Mouse (Mus musculus) neural tube, embryonic 14.5 days (tissue): ENCODE results near the gene Relt. TPM values are rescaled to one million over a fixed set of nuclear protein-coding genes. Genes with fewer than 3 reads are reported as not detected.
"Not testable (repeated sequence)": the region's sequence is repeated elsewhere in the genome, so short reads cannot be mapped to it uniquely, and the experiment has no call there.

ENCODE experiments used
- ATAC-seq: fragments of 200-750 bp; cut with Nextera tagmentation; 2 replicates; pipeline ENCODE4 v1.8.0; 2017; ENCODE audit warnings: low read depth, mild to moderate bottlenecking, moderate TSS enrichment, moderate library complexity
- H3K27ac ChIP-seq: fragments of 300-500 bp; sonication (generic); 2 replicates; pipeline ENCODE4 v1.5.1; 2014; ENCODE audit warnings: low read depth, mild to moderate bottlenecking, control low read depth, low read length, moderate library complexity, mixed read lengths
- H3K27me3 ChIP-seq: fragments of 300-500 bp; sonication (generic); 2 replicates; pipeline ENCODE4 v1.6.1; 2014; ENCODE audit warnings: low read length; ENCODE audit not compliant: control insufficient read depth, insufficient read depth
- H3K36me3 ChIP-seq: fragments of 300-500 bp; sonication (generic); 2 replicates; pipeline ENCODE4 v1.6.1; 2014; ENCODE audit warnings: low read length, mixed read lengths; ENCODE audit not compliant: control insufficient read depth, insufficient read depth
- H3K4me1 ChIP-seq: fragments of 300-500 bp; sonication (generic); 2 replicates; pipeline ENCODE4 v1.6.1; 2014; ENCODE audit warnings: low read length; ENCODE audit not compliant: control insufficient read depth, insufficient read depth
- H3K4me2 ChIP-seq: fragments of 300-500 bp; sonication (generic); 2 replicates; pipeline ENCODE4 v1.6.1; 2014; ENCODE audit warnings: mild to moderate bottlenecking, low read depth, low read length, control low read depth
- H3K4me3 ChIP-seq: fragments of 300-500 bp; sonication (generic); 2 replicates; pipeline ENCODE4 v1.5.1; 2014; ENCODE audit warnings: low read depth, low read length, control low read depth, mixed read lengths
- H3K9ac ChIP-seq: fragments of 300-500 bp; sonication (generic); replicated peaks from 2 replicates; pipeline ENCODE4 v1.6.1; 2014; ENCODE audit warnings: low read depth, mild to moderate bottlenecking, control low read depth, low read length, mixed read lengths
- H3K9me3 ChIP-seq: fragments of 300-500 bp; sonication (generic); 2 replicates; pipeline ENCODE4 v1.6.1; 2016; ENCODE audit warnings: low read length; ENCODE audit not compliant: control insufficient read depth
- WGBS: fragments of 180-500 bp; shearing (Covaris S2); extraction: QIAGEN DNeasy Blood & Tissue Kit; methylation state at CpG from one replicate; pipeline ENCODE4 v1.1.7; 2014; 5-methylcytosine and 5-hydroxymethylcytosine counted together
- polyA plus RNA-seq: library from polyadenylated mRNA; unstranded; fragments of >200 nt; fragmentation: Nextera tagmentation; extraction: Ambion mirVana; gene quantifications from 2 replicates; pipeline ENCODE4 v1.2.1, GENCODE M21; 2014

Relt gene
- polyA plus RNA-seq, 1 experiment from 2014 or later = 4.1 TPM

- no peak overlapping the region for H3K4me2 ChIP-seq
- no peak overlapping the region for H3K9ac ChIP-seq
- peaks cover 15% of the 10 kb centered on the region for H3K4me1 ChIP-seq
- no peaks in the 10 kb centered on the region for H3K9me3 ChIP-seq
- 54% methylated on average over 6 of the region's 6 CpGs for WGBS
- no peak overlapping the region for H3K4me3 ChIP-seq
- no peaks in the 10 kb centered on the region for H3K36me3 ChIP-seq
- H3K27me3 ChIP-seq = no peaks in the 10 kb centered on the region
- no peak for ATAC-seq
- H3K27ac ChIP-seq = no peak overlapping the region
Measured at GRCm38 (mm10) chr7:100854137-100854814, 9.0 kb downstream of the Relt start.

- no peaks in the 10 kb centered on the region for H3K36me3 ChIP-seq
- H3K9ac ChIP-seq = no peak overlapping the region
- H3K9me3 ChIP-seq = no peaks in the 10 kb centered on the region
- H3K4me2 ChIP-seq = no peak overlapping the region
- H3K27me3 ChIP-seq = no peaks in the 10 kb centered on the region
- WGBS = 86% methylated on average over 3 of the region's 3 CpGs
- ATAC-seq = no peak
- no peak overlapping the region for H3K27ac ChIP-seq
- peaks cover 15% of the 10 kb centered on the region for H3K4me1 ChIP-seq
- no peak overlapping the region for H3K4me3 ChIP-seq
Measured at GRCm38 (mm10) chr7:100853396-100853795, 9.8 kb downstream of the Relt start.

- no peaks in the 10 kb centered on the region for H3K9me3 ChIP-seq
- ATAC-seq = no peak
- H3K4me3 ChIP-seq = no peak overlapping the region
- H3K36me3 ChIP-seq = no peaks in the 10 kb centered on the region
- H3K27me3 ChIP-seq = no peaks in the 10 kb centered on the region
- 61% methylated on average over 9 of the region's 9 CpGs for WGBS
- peak overlapping the region; percentile 39; the same call in 1 of the 2 replicates for H3K27ac ChIP-seq
- H3K4me2 ChIP-seq = no peak overlapping the region
- H3K9ac ChIP-seq = no peak overlapping the region
- peaks cover 15% of the 10 kb centered on the region for H3K4me1 ChIP-seq
Measured at GRCm38 (mm10) chr7:100851481-100852356, 11.5 kb downstream of the Relt start.

- Histone ChIP-seq H3K27me3 (no peaks in the 10 kb centered on the region), H3K4me3 (no peak overlapping the region), H3K9ac (no peak overlapping the region), H3K36me3 (no peaks in the 10 kb centered on the region), H3K27ac (no peak overlapping the region), H3K9me3 (no peaks in the 10 kb centered on the region), H3K4me1 (peaks cover 15% of the 10 kb centered on the region), H3K4me2 (no peak overlapping the region)
- WGBS = 92% methylated on average over 2 of the region's 2 CpGs
- ATAC-seq = no peak
Measured at GRCm38 (mm10) chr7:100849508-100849907, 13.7 kb downstream of the Relt start.

- no peak for ATAC-seq
- Histone ChIP-seq H3K4me3 (no peak overlapping the region), H3K27ac (no peak overlapping the region), H3K4me1 (peaks cover 15% of the 10 kb centered on the region), H3K36me3 (no peaks in the 10 kb centered on the region), H3K4me2 (no peak overlapping the region), H3K9ac (no peak overlapping the region), H3K9me3 (no peaks in the 10 kb centered on the region), H3K27me3 (no peaks in the 10 kb centered on the region)
- WGBS = 35% methylated on average over 6 of the region's 6 CpGs
Measured at GRCm38 (mm10) chr7:100848744-100849143, 14.5 kb downstream of the Relt start.

- no peaks in the 10 kb centered on the region for H3K9me3 ChIP-seq
- H3K4me2 ChIP-seq = no peak overlapping the region
- no peak overlapping the region for H3K9ac ChIP-seq
- H3K4me1 ChIP-seq = peaks cover 13% of the 10 kb centered on the region
- 92% methylated on average over 6 of the region's 6 CpGs for WGBS
- no peak overlapping the region for H3K27ac ChIP-seq
- H3K27me3 ChIP-seq = no peaks in the 10 kb centered on the region
- no peak for ATAC-seq
- H3K36me3 ChIP-seq = no peaks in the 10 kb centered on the region
- H3K4me3 ChIP-seq = no peak overlapping the region
Measured at GRCm38 (mm10) chr7:100847131-100847530, 16.1 kb downstream of the Relt start.

GRCm38 (mm10) chr7:100846033-100846432 is 17.2 kb downstream of the Relt start:
- H3K27ac ChIP-seq, H3K4me3 ChIP-seq, H3K9me3 ChIP-seq, H3K27me3 ChIP-seq, H3K4me2 ChIP-seq, H3K4me1 ChIP-seq, H3K36me3 ChIP-seq, H3K9ac ChIP-seq: not testable (repeated sequence)
- 0 out of 2 replicates have a peak, but pooled peaks have one; percentile 2 for ATAC-seq
- WGBS = 83% methylated on average over 7 of the region's 7 CpGs

- Histone ChIP-seq H3K27me3 (no peaks in the 10 kb centered on the region), H3K9ac (no peak overlapping the region), H3K27ac (no peak overlapping the region), H3K9me3 (no peaks in the 10 kb centered on the region), H3K4me1 (no peaks in the 10 kb centered on the region), H3K36me3 (no peaks in the 10 kb centered on the region), H3K4me3 (no peak overlapping the region), H3K4me2 (no peak overlapping the region)
- 77% methylated on average over 1 of the region's 1 CpGs for WGBS
- ATAC-seq = no peak
Measured at GRCm38 (mm10) chr7:100845412-100845811, 17.8 kb downstream of the Relt start.

- Histone ChIP-seq H3K36me3 (no peaks in the 10 kb centered on the region), H3K27ac (no peak overlapping the region), H3K4me3 (no peak overlapping the region), H3K4me2 (no peak overlapping the region), H3K27me3 (no peaks in the 10 kb centered on the region), H3K9me3 (no peaks in the 10 kb centered on the region), H3K9ac (no peak overlapping the region), H3K4me1 (no peaks in the 10 kb centered on the region)
- ATAC-seq = no peak
Measured at GRCm38 (mm10) chr7:100845026-100845400, 18.2 kb downstream of the Relt start.
